Mouse (Mus musculus) spleen, postnatal 0 days (tissue): ENCODE results near the gene Iqcf5. TPM values are rescaled to one million over a fixed set of nuclear protein-coding genes. Genes with fewer than 3 reads are reported as not detected.

Source experiments
- polyA plus RNA-seq: library from polyadenylated mRNA; unstranded; fragments of >200 nt; fragmentation: Nextera tagmentation; extraction: Ambion mirVana; gene quantifications from 2 replicates; pipeline ENCODE4 v1.2.1, GENCODE M21; 2015

Gene Iqcf5
- polyA plus RNA-seq: not detected in 2 replicates

GRCm38 (mm10) chr9:106514273-106514672 is at the start of gene Iqcf5:
TSS of gene Iqcf5 (plus strand) at chr9:106514573.

GRCm38 (mm10) chr9:106465571-106466200 is 48.7 kb upstream of the Iqcf5 start, which contains the start of gene Gpr62:
TSS of gene Gpr62 (minus strand) at chr9:106465938.

GRCm38 (mm10) chr9:106475663-106476001 is 38.7 kb upstream of the Iqcf5 start, which contains the start of gene Rrp9:
TSS of gene Rrp9 (plus strand) at chr9:106475963.

GRCm38 (mm10) chr9:106476924-106477484 is 37.4 kb upstream of the Iqcf5 start, which contains the start of gene Parp3:
TSS of gene Parp3 (minus strand) at chr9:106476949.

GRCm38 (mm10) chr9:106499667-106500066 is 14.7 kb upstream of the Iqcf5 start, which contains the start of gene Iqcf1:
TSS of gene Iqcf1 (plus strand) at chr9:106499967.

GRCm38 (mm10) chr9:106561531-106561930 is 47.2 kb downstream of the Iqcf5 start, which contains the start of gene Iqcf3:
TSS of gene Iqcf3 (minus strand) at chr9:106561631.

Other genes with a start within 250 kb of the Iqcf5 start
- 29.8 TPM in 2 replicates for gene Poc1a, start 233.5 kb upstream of the Iqcf5 start, polyA plus RNA-seq
- 9.0 and 11.9 TPM in 2 replicates for gene Dusp7, start 145.9 kb upstream of the Iqcf5 start, polyA plus RNA-seq
- 805 and 852 TPM in 2 replicates for gene Rpl29, start 85.1 kb upstream of the Iqcf5 start, polyA plus RNA-seq
- 10.7 and 12.2 TPM in 2 replicates for gene Acy1, start 76.3 kb upstream of the Iqcf5 start, polyA plus RNA-seq
- gene Abhd14b, start 67.1 kb upstream of the Iqcf5 start, polyA plus RNA-seq: 2.9 and 4.4 TPM in 2 replicates
- 17.5 and 19.9 TPM in 2 replicates for gene Abhd14a, start 66.9 kb upstream of the Iqcf5 start, polyA plus RNA-seq
- gene Pcbp4, start 61.3 kb upstream of the Iqcf5 start, polyA plus RNA-seq: 3.9 and 7.1 TPM in 2 replicates
- gene Gpr62, start 48.6 kb upstream of the Iqcf5 start, polyA plus RNA-seq: 0.17 TPM in 1 of 2 replicates, not detected in the other
- 29.7 and 32.9 TPM in 2 replicates for gene Rrp9, start 38.6 kb upstream of the Iqcf5 start, polyA plus RNA-seq
- 3.2 and 4.3 TPM in 2 replicates for gene Parp3, start 37.6 kb upstream of the Iqcf5 start, polyA plus RNA-seq
- not detected in 2 replicates for gene Iqcf1, start 14.6 kb upstream of the Iqcf5 start, polyA plus RNA-seq
- not detected in 2 replicates for gene Iqcf3, start 47.1 kb downstream of the Iqcf5 start, polyA plus RNA-seq
- not detected in 2 replicates for gene Iqcf4, start 56.4 kb downstream of the Iqcf5 start, polyA plus RNA-seq
- gene Iqcf6, start 112.0 kb downstream of the Iqcf5 start, polyA plus RNA-seq: not detected in 2 replicates
- not detected in 2 replicates for gene Grm2, start 141.5 kb downstream of the Iqcf5 start, polyA plus RNA-seq
- gene Tex264, start 171.4 kb downstream of the Iqcf5 start, polyA plus RNA-seq: 16.8 and 20.6 TPM in 2 replicates